Mouse (Mus musculus): ENCODE results near the gene Lrp10. TPM values are rescaled to one million over a fixed set of nuclear protein-coding genes. Genes with fewer than 3 reads are reported as not detected.
A peak's percentile ranks its signal among the peaks of the same experiment; 100 is the strongest.

The Lrp10 gene
- total and polyA plus RNA-seq, 3 experiments: 116 to 262 (median 139) TPM

- DNase-seq: peak; percentile 70
Observed at GRCm38 (mm10) chr14:54432837-54433830, 30.8 kb upstream of the Lrp10 start.

GRCm38 (mm10) chr14:54433941-54434531, 29.9 kb upstream of the Lrp10 start:
- no peak for DNase-seq

- DNase-seq: peak; percentile 53
Observed at GRCm38 (mm10) chr14:54435194-54435918, 28.6 kb upstream of the Lrp10 start.

GRCm38 (mm10) chr14:54439155-54439554, 24.8 kb upstream of the Lrp10 start:
- DNase-seq: no peak

GRCm38 (mm10) chr14:54439610-54440009, 24.3 kb upstream of the Lrp10 start:
- no peak for DNase-seq

- DNase-seq: no peak
Observed at GRCm38 (mm10) chr14:54440538-54440937, 23.4 kb upstream of the Lrp10 start.

GRCm38 (mm10) chr14:54441365-54441764, 22.6 kb upstream of the Lrp10 start:
- DNase-seq: no peak

GRCm38 (mm10) chr14:54442548-54442947, 21.4 kb upstream of the Lrp10 start:
- DNase-seq: no peak

GRCm38 (mm10) chr14:54443196-54443595, 20.7 kb upstream of the Lrp10 start:
- no peak for DNase-seq

GRCm38 (mm10) chr14:54443712-54444618, 20.0 kb upstream of the Lrp10 start:
- DNase-seq: no peak

- no peak for DNase-seq
Observed at GRCm38 (mm10) chr14:54445476-54445875, 18.5 kb upstream of the Lrp10 start.

GRCm38 (mm10) chr14:54453566-54453965, 10.4 kb upstream of the Lrp10 start:
- no peak for DNase-seq

GRCm38 (mm10) chr14:54454669-54455528, 9.0 kb upstream of the Lrp10 start:
- no peak for DNase-seq

GRCm38 (mm10) chr14:54457907-54458569, 5.9 kb upstream of the Lrp10 start:
- no peak for DNase-seq

GRCm38 (mm10) chr14:54462146-54462545, 1.8 kb upstream of the Lrp10 start:
- DNase-seq: no peak

GRCm38 (mm10) chr14:54463108-54463958, 604 bp upstream of the Lrp10 start:
- no peak for DNase-seq

GRCm38 (mm10) chr14:54464293-54465005, 512 bp downstream of the Lrp10 start:
- DNase-seq: peak; percentile 84

- DNase-seq: no peak
Observed at GRCm38 (mm10) chr14:54471467-54471866, 7.5 kb downstream of the Lrp10 start.

Measured in adrenal gland, adult 2 months (tissue).